Mouse (Mus musculus) C2C12 (cell line): ENCODE measurements around the gene Gm13539. TPM values are rescaled to one million over a fixed set of nuclear protein-coding genes. Genes with fewer than 3 reads are reported as not detected.
"Not testable (repeated sequence)": the region's sequence is repeated elsewhere in the genome, so short reads cannot be mapped to it uniquely, and the experiment has no call there.

ENCODE experiments used
- H3K27me3 ChIP-seq: one replicate; pipeline ENCODE4 v1.6.1; 2011; ENCODE audit not compliant: control insufficient read depth, insufficient read depth, insufficient read length
- H3K36me3 ChIP-seq: one replicate; pipeline ENCODE4 v1.6.1; 2011; ENCODE audit not compliant: control insufficient read depth, insufficient read depth
- H3K4me3 ChIP-seq: one replicate; pipeline ENCODE4 v1.5.1; 2011; ENCODE audit warnings: mild to moderate bottlenecking, control low read depth; ENCODE audit not compliant: poor library complexity, insufficient read depth, severe bottlenecking
- H3K79me2 ChIP-seq: one replicate; pipeline ENCODE4 v1.6.1; 2011; ENCODE audit not compliant: control insufficient read depth, insufficient read depth
- H3K79me3 ChIP-seq: one replicate; pipeline ENCODE4 v1.6.1; 2011; ENCODE audit warnings: low read depth, control low read depth
- H3ac ChIP-seq: one replicate; pipeline ENCODE3; 2011; ENCODE audit warnings: low read depth; ENCODE audit not compliant: control insufficient read depth, insufficient read length
- CEBPB ChIP-seq: IDR thresholded peaks from one replicate; pipeline ENCODE4 v1.6.1; 2011; ENCODE audit warnings: low read depth, mild to moderate bottlenecking, control low read depth, moderate library complexity
- CTCF ChIP-seq: IDR thresholded peaks from one replicate; pipeline ENCODE4 v1.5.1; 2011; ENCODE audit not compliant: control insufficient read depth, insufficient read depth, insufficient read length
- FOSL1 ChIP-seq: IDR thresholded peaks from one replicate; pipeline ENCODE4 v1.8.0; 2011; ENCODE audit warnings: mild to moderate bottlenecking, low read length; ENCODE audit not compliant: poor library complexity, insufficient read depth, severe bottlenecking
- MAX ChIP-seq: IDR thresholded peaks from one replicate; pipeline ENCODE4 v1.6.1; 2011; ENCODE audit warnings: mild to moderate bottlenecking, control low read depth
- MYOD1 ChIP-seq: IDR thresholded peaks from one replicate; pipeline ENCODE4 v1.6.1; 2011; ENCODE audit warnings: low read depth; ENCODE audit not compliant: control insufficient read depth, insufficient read length
- MYOG ChIP-seq: IDR thresholded peaks from one replicate; pipeline ENCODE4 v1.6.1; 2011; ENCODE audit not compliant: control insufficient read depth, insufficient read length; ENCODE audit errors: extremely low read depth
- USF1 ChIP-seq: IDR thresholded peaks from one replicate; pipeline ENCODE4 v1.6.1; 2011; ENCODE audit warnings: low read depth, mild to moderate bottlenecking, control low read depth, moderate library complexity
- polyA plus RNA-seq: library from polyadenylated mRNA; unstranded; fragments of >200 nt; fragmentation: generic; extraction: Trizol; gene quantifications from one replicate; pipeline ENCODE4 v1.2.1, GENCODE M21; 2012; ENCODE audit warnings: missing spikeins

The Gm13539 gene
- polyA plus RNA-seq, 1 experiment = not detected

DNA sequence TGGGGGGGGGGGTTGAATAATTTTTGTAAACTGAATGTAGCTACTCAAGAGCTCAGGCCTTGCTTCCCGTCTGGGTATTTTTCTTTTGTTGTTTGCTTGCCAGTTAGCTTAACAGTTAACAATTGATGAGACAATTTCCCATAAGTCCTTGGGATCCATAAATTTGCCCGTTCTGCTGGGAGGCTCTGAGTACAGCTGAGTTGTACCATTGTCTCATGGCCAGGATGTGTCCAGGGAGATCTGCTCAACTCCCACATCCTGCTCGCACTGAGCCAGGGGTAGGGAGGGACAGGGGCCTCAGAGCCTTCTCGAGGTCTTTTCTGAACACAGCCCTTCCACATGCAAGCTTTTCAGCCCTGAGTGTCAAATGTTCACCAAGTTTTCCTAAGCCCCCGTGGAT, 16.0 kb downstream of the Gm13539 start:
- Histone ChIP-seq H3K79me2 (no peaks in the 10 kb centered on the region), H3K27me3 (peaks cover 19% of the 10 kb centered on the region), H3ac (no peak overlapping the region), H3K36me3 (no peaks in the 10 kb centered on the region), H3K4me3 (no peak overlapping the region), H3K79me3 (no peaks in the 10 kb centered on the region)
- TF ChIP-seq FOSL1 = no peak
- TF ChIP-seq CTCF = no peak
- TF ChIP-seq MYOD1 = no peak

DNA sequence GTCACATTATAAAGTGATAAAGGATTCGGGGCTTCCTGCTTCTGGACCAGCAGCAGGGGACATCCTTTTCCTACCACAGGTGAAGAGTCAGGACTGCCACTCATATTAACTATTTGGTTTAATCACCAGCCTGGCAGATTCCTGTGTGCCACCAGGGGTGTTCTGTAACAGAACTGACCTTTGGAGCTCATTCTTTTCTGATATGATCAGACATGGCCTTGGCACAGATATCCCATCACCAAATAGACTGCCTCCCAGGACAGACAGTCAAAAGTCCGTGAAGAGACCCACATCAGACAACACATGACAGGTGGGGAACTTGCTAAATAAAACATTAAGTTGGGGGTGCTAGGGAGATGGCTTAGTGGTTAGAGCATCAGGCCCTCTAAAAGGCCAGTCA, 29.7 kb downstream of the Gm13539 start:
- Histone ChIP-seq H3K79me3 (no peaks in the 10 kb centered on the region), H3ac (no peak overlapping the region), H3K27me3 (peaks cover 7% of the 10 kb centered on the region), H3K4me3 (no peak overlapping the region), H3K36me3 (no peaks in the 10 kb centered on the region), H3K79me2 (no peaks in the 10 kb centered on the region)
- TF ChIP-seq CEBPB (no peak), FOSL1 (no peak), MAX (no peak), MYOG (no peak), USF1 (no peak), CTCF (no peak), MYOD1 (no peak)

GRCm38 (mm10) chr2:25813364-25813763, 31.3 kb downstream of the Gm13539 start:
- Histone ChIP-seq H3K36me3 (no peaks in the 10 kb centered on the region), H3K4me3 (no peak overlapping the region), H3ac (no peak overlapping the region), H3K79me2 (no peaks in the 10 kb centered on the region), H3K27me3 (peaks cover 7% of the 10 kb centered on the region), H3K79me3 (no peaks in the 10 kb centered on the region)
- TF ChIP-seq USF1 = no peak
- no peak for TF ChIP-seq CTCF
- TF ChIP-seq FOSL1 = no peak
- TF ChIP-seq MYOG = no peak

DNA sequence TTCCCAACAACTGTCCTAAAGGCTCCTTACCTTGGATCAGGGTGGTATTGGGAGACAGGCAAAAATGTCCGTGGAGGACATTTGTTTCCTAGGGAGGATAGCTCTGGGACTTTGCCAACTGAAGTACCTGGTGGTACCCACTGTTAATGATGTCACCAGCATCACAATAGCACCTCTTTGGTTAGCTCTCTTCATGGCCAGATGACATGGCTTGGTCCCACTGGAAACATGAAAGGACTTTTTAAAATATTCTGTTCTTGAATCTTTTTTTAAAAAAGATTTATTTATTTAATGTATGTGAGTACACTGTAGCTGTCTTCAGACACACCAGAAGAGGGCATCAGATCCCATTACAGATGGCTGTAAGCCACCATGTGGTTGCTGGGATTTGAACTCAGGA, 33.7 kb downstream of the Gm13539 start, which contains the start of gene Glt6d1:
Gene Glt6d1, minus strand, starts transcription at position 101 of the 400 bp plus-strand sequence.
- H3K36me3 ChIP-seq, H3K4me3 ChIP-seq, H3ac ChIP-seq, H3K79me2 ChIP-seq, H3K79me3 ChIP-seq: not testable (repeated sequence)
- H3K27me3 ChIP-seq = peaks cover 11% of the 10 kb centered on the region

GRCm38 (mm10) chr2:25822806-25823205, 40.7 kb downstream of the Gm13539 start, which contains the start of gene Lcn9:
Lcn9 (plus strand) TSS chr2:25823153.
- Histone ChIP-seq H3K79me3 (no peaks in the 10 kb centered on the region), H3K79me2 (no peaks in the 10 kb centered on the region), H3K27me3 (peaks cover 41% of the 10 kb centered on the region), H3K36me3 (no peaks in the 10 kb centered on the region), H3ac (no peak within 1 kb of the TSS), H3K4me3 (no peak within 1 kb of the TSS)
- TF ChIP-seq MAX = no peak
- TF ChIP-seq MYOD1 = no peak
- no peak for TF ChIP-seq CTCF
- TF ChIP-seq USF1 = no peak
- TF ChIP-seq FOSL1 = no peak
- TF ChIP-seq MYOG = no peak
- TF ChIP-seq CEBPB = no peak

- peaks cover 45% of the 10 kb centered on the region for H3K27me3 ChIP-seq
- H3K79me3 ChIP-seq = no peaks in the 10 kb centered on the region
- no peak overlapping the region for H3K4me3 ChIP-seq
- H3K79me2 ChIP-seq = no peaks in the 10 kb centered on the region
- no peaks in the 10 kb centered on the region for H3K36me3 ChIP-seq
- TF ChIP-seq MAX = no peak
- no peak for TF ChIP-seq MYOD1
- TF ChIP-seq MYOG = no peak
- no peak for TF ChIP-seq FOSL1
- TF ChIP-seq USF1 = no peak
- no peak for TF ChIP-seq CTCF
- TF ChIP-seq CEBPB = no peak
- no peak overlapping the region for H3ac ChIP-seq
Observed at GRCm38 (mm10) chr2:25824751-25825150, 42.7 kb downstream of the Gm13539 start.
